9 mouse cellular contexts compared by ENCODE assay signal in the genomic region with DNA sequence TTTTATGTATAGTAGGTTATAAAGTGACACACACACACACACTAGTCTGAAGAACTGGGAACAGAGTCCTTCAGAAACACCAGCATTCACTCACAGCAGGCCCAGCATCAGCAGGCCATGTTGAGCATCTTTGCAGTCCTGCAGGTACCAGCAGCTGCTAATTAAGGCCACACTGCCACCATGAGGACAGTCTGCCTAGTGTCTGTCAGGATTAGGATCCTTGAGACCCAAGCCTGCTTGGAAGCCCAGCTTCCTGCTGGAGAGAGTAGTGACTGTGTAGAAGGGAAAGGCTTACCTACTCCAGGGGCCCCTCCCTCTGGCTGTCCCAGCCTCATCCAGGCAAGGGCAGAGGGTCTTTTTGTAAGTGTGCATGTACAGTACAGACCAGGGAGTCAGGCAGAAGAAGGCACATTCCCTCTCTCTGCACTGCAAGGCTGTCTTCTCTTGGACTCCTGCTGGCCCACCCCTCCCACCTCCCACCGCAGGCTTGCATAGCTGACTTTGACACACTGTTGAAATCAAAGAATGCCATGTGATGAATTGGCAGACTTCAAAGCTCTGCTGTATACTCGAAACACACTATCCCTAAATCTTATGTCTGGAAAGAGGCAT. TPM values are rescaled to one million over a fixed set of nuclear protein-coding genes. Genes with fewer than 3 reads are reported as not detected.
DNase-seq lines count a peak whose midpoint lies in the region; ATAC-seq and TF ChIP-seq lines count a peak whose summit lies in the region.
"Had no signal": no experiment of that assay in that cellular context is flagged by ENCODE, and none has a peak within 500 bp of the region (broad histone marks: within the 10 kb centered on the region; RNA-seq: fewer than 3 reads in every experiment).

No protein-coding gene starts in this region.

- no peaks in the 10 kb centered on the region for H3K36me3 ChIP-seq in hindbrain, embryonic 15.5 days

- ATAC-seq in hindbrain, embryonic 15.5 days (ENCODE audit: low FRiP score, low read depth), result peak; percentile 93
- ATAC-seq in erythroid progenitor cell, adult 5-6 weeks (replicated peaks; ENCODE audit: low FRiP score, poor library complexity, severe bottlenecking), result no peak

- intact Hi-C loops in gastrocnemius, adult 2 months (cut with DNase I), result loop anchor here (1.0 to 2.0 kb wide), 3 partner anchors 188 to 317 kb away; no protein-coding TSS in a partner anchor

- H3K27me3 ChIP-seq in hindbrain, embryonic 15.5 days, result no peaks in the 10 kb centered on the region

- no peak overlapping the region for H3K4me2 ChIP-seq in hindbrain, embryonic 15.5 days

- H3K27ac ChIP-seq in gastrocnemius, adult 2 months, result no peak overlapping the region
- H3K27ac ChIP-seq in hindbrain, embryonic 15.5 days (replicated peaks), result no peak overlapping the region

- H3K4me3 ChIP-seq in gastrocnemius, adult 2 months, result no peak overlapping the region
- no peak overlapping the region for H3K4me3 ChIP-seq in hindbrain, embryonic 15.5 days
- H3K4me3 ChIP-seq: myocyte had no signal

- H3K9ac ChIP-seq in hindbrain, embryonic 15.5 days, result no peak overlapping the region

- peak; percentile 74 for DNase-seq in ZHBTc4 (ENCODE audit: low read depth, low spot score)
- DNase-seq in cerebellum, postnatal 4 days (ENCODE audit: low spot score in 2 of 2), result peak; percentile 36 to 69
- DNase-seq in gastrocnemius, adult 2 months, result peak; percentile 77
- peak; percentile 68 to 69 for DNase-seq in layer of hippocampus, postnatal 36 days
- peak; percentile 92 for DNase-seq in lung, postnatal 36 days
- DNase-seq in right cerebral cortex, postnatal 25 days, result peak; percentile 68

- no peaks in the 10 kb centered on the region for H3K9me3 ChIP-seq in hindbrain, embryonic 15.5 days

- WGBS in hindbrain, embryonic 15.5 days, result 25% methylated on average over 2 of the region's 2 CpGs

- H3K4me1 ChIP-seq in hindbrain, embryonic 15.5 days (replicated peaks), result no peaks in the 10 kb centered on the region

- peak; percentile 87 for TF ChIP-seq CTCF in gastrocnemius, adult 2 months (IDR thresholded peaks at IDR 0.05)

RNA-seq across cellular contexts. Expression of a gene that starts 27.6 kb away (rescaled TPM):
- 1 to 10 TPM; 2.2 to 3.0 TPM for total RNA-seq in gastrocnemius, adult 2 months (2021)
- polyA plus RNA-seq in hindbrain, embryonic 15.5 days (2015; fragmentation: Nextera tagmentation; extraction: Ambion mirVana), result 26.9 and 30.5 TPM in 2 replicates
- total RNA-seq in layer of hippocampus, postnatal 36 days (2021), result 10 to 100 TPM; 45.6 to 47.5 TPM
- total RNA-seq in erythroid progenitor cell, adult 5-6 weeks (2015; ENCODE audit: low replicate concordance), result 5.4 and 11.5 TPM in 2 replicates
- total RNA-seq in erythroid progenitor cell, adult 5-6 weeks (2017; ENCODE audit: low replicate concordance), result 0.90 and 1.6 TPM in 2 replicates

RNA-seq across cellular contexts. Expression of a gene that starts 54.2 kb away (rescaled TPM):
- total RNA-seq in gastrocnemius, adult 2 months (2021), result not detected
- polyA plus RNA-seq in hindbrain, embryonic 15.5 days (2015; fragmentation: Nextera tagmentation; extraction: Ambion mirVana), result 1.3 and 2.3 TPM in 2 replicates
- total RNA-seq in layer of hippocampus, postnatal 36 days (2021), result 1 to 10 TPM in 1 of 2 experiments, under 1 TPM in 1; 0.33 to 1.1 TPM
- not detected in 2 replicates for total RNA-seq in erythroid progenitor cell, adult 5-6 weeks (2015; ENCODE audit: low replicate concordance)
- not detected in 2 replicates for total RNA-seq in erythroid progenitor cell, adult 5-6 weeks (2017; ENCODE audit: low replicate concordance)
- polyA plus RNA-seq: myocyte had no signal
